Mouse (Mus musculus) bone marrow, adult 2 months (tissue): ENCODE data around the gene Haus4.
A peak's percentile ranks its signal among the peaks of the same experiment; 100 is the strongest.

ENCODE experiments used
- CTCF ChIP-seq: fragments of 200-500 bp; IDR thresholded peaks from 2 replicates; pipeline ENCODE4 v1.5.1; 2011; ENCODE audit warnings: low read length, control low read depth; ENCODE audit not compliant: control insufficient read depth, insufficient read depth
- POLR2A ChIP-seq: fragments of 200-500 bp; IDR thresholded peaks from 2 replicates; pipeline ENCODE4 v1.6.1; 2011; ENCODE audit warnings: low read depth, mild to moderate bottlenecking, control low read depth, low read length, borderline replicate concordance; ENCODE audit not compliant: control insufficient read depth

- peak; percentile 36; the same call in 1 of the 2 replicates for TF ChIP-seq CTCF
- TF ChIP-seq POLR2A = no peak
Measured at GRCm38 (mm10) chr14:54594055-54594454, 39.6 kb upstream of the Haus4 start.
